Comparison of ENCODE assay signal across 8 mouse cellular contexts in genomic region chr5:140872532-140873038, GRCm38 (mm10). TPM values are rescaled to one million over a fixed set of nuclear protein-coding genes. Genes with fewer than 3 reads are reported as not detected.
A peak's percentile ranks its signal among the peaks of the same experiment; 100 is the strongest.
DNase-seq lines count a peak whose midpoint lies in the region; ATAC-seq lines count a peak whose summit lies in the region.

No protein-coding gene starts in this region.

- H3K9ac ChIP-seq in kidney, embryonic 14.5 days (ENCODE audit: low read depth, low read length), result no peak overlapping the region
- no peak overlapping the region for H3K9ac ChIP-seq in embryonic facial prominence, embryonic 11.5 days (replicated peaks; ENCODE audit: low read length)
- H3K9ac ChIP-seq in liver, embryonic 16.5 days (ENCODE audit: low read depth, low read length), result no peak overlapping the region
- H3K9ac ChIP-seq in stomach, embryonic 15.5 days, result no peak overlapping the region

- 14% methylated on average over 11 of the region's 11 CpGs for WGBS in kidney, embryonic 14.5 days
- 12% methylated on average over 11 of the region's 11 CpGs for WGBS in embryonic facial prominence, embryonic 11.5 days
- WGBS in liver, embryonic 16.5 days (ENCODE audit: insufficient replicate concordance), result 5% methylated on average over 11 of the region's 11 CpGs
- WGBS in stomach, embryonic 15.5 days, result 13% methylated on average over 11 of the region's 11 CpGs

- DNase-seq in kidney, adult 8-10 months, result no peak
- peak; percentile 69 for DNase-seq in embryonic facial prominence, embryonic 11.5 days (ENCODE audit: low spot score)
- no peak for DNase-seq in urinary bladder, postnatal 14 days (ENCODE audit: low spot score)
- no peak for DNase-seq in spleen, postnatal 14 days (ENCODE audit: low spot score in 2 of 2)

- H3K27ac ChIP-seq in kidney, embryonic 14.5 days (ENCODE audit: low read depth, low read length), result peak overlapping the region; percentile 34; the same call in 1 of the 2 replicates
- no peak overlapping the region for H3K27ac ChIP-seq in embryonic facial prominence, embryonic 11.5 days (replicated peaks; ENCODE audit: low read depth, low read length)
- no peak overlapping the region for H3K27ac ChIP-seq in liver, embryonic 16.5 days (ENCODE audit: low read length)
- H3K27ac ChIP-seq in stomach, embryonic 15.5 days, result peak overlapping the region; percentile 77

- H3K4me2 ChIP-seq in kidney, embryonic 14.5 days (replicated peaks; ENCODE audit: low read depth, low read length), result peak overlapping the region; percentile 30
- 0 out of 2 replicates have a peak overlapping the region, but pooled peaks have one; percentile 6 for H3K4me2 ChIP-seq in embryonic facial prominence, embryonic 11.5 days (ENCODE audit: low read depth, low read length)
- H3K4me2 ChIP-seq in liver, embryonic 16.5 days (ENCODE audit: low read depth, low read length), result peak overlapping the region; percentile 44
- peak overlapping the region; percentile 41 for H3K4me2 ChIP-seq in stomach, embryonic 15.5 days

- H3K4me3 ChIP-seq in kidney, embryonic 14.5 days (ENCODE audit: low read length), result no peak overlapping the region; the same call in 1 of the 2 replicates
- no peak overlapping the region for H3K4me3 ChIP-seq in embryonic facial prominence, embryonic 11.5 days (ENCODE audit: low read depth, low read length)
- H3K4me3 ChIP-seq in liver, embryonic 16.5 days (ENCODE audit: low read depth, low read length), result no peak overlapping the region
- H3K4me3 ChIP-seq in stomach, embryonic 15.5 days (replicated peaks), result 0 out of 2 replicates have a peak overlapping the region, but pooled peaks have one; percentile 0

- no peaks in the 10 kb centered on the region for H3K9me3 ChIP-seq in kidney, embryonic 14.5 days (ENCODE audit: control insufficient read depth, low read length)
- H3K9me3 ChIP-seq in embryonic facial prominence, embryonic 11.5 days (replicated peaks; ENCODE audit: control insufficient read depth, low read length), result no peaks in the 10 kb centered on the region
- H3K9me3 ChIP-seq in liver, embryonic 16.5 days (replicated peaks; ENCODE audit: control insufficient read depth, low read length), result no peaks in the 10 kb centered on the region
- H3K9me3 ChIP-seq in stomach, embryonic 15.5 days, result no peaks in the 10 kb centered on the region

- H3K36me3 ChIP-seq in kidney, embryonic 14.5 days (ENCODE audit: control insufficient read depth, insufficient read depth, low read length), result no peaks in the 10 kb centered on the region
- H3K36me3 ChIP-seq in embryonic facial prominence, embryonic 11.5 days (replicated peaks; ENCODE audit: control insufficient read depth, insufficient read depth, low read depth, low read length), result no peaks in the 10 kb centered on the region
- H3K36me3 ChIP-seq in liver, embryonic 16.5 days (ENCODE audit: control insufficient read depth, insufficient read depth), result no peaks in the 10 kb centered on the region
- H3K36me3 ChIP-seq in stomach, embryonic 15.5 days, result no peaks in the 10 kb centered on the region

- no peaks in the 10 kb centered on the region for H3K27me3 ChIP-seq in kidney, embryonic 14.5 days (ENCODE audit: control insufficient read depth, insufficient read depth, low read length)
- no peaks in the 10 kb centered on the region for H3K27me3 ChIP-seq in embryonic facial prominence, embryonic 11.5 days (ENCODE audit: control insufficient read depth, insufficient read depth, low read length)
- no peaks in the 10 kb centered on the region for H3K27me3 ChIP-seq in liver, embryonic 16.5 days (ENCODE audit: control insufficient read depth, insufficient read depth, low read depth, low read length)
- no peaks in the 10 kb centered on the region for H3K27me3 ChIP-seq in stomach, embryonic 15.5 days (replicated peaks)

- H3K4me1 ChIP-seq in kidney, embryonic 14.5 days (ENCODE audit: control insufficient read depth, insufficient read depth, low read length), result peaks cover 40% of the 10 kb centered on the region
- H3K4me1 ChIP-seq in embryonic facial prominence, embryonic 11.5 days (ENCODE audit: control insufficient read depth, insufficient read depth, low read length), result peaks cover 16% of the 10 kb centered on the region
- H3K4me1 ChIP-seq in liver, embryonic 16.5 days (ENCODE audit: control insufficient read depth, low read depth, low read length), result no peaks in the 10 kb centered on the region; the same call in 1 of the 2 replicates
- peaks cover 29% of the 10 kb centered on the region for H3K4me1 ChIP-seq in stomach, embryonic 15.5 days

- ATAC-seq in kidney, embryonic 14.5 days (ENCODE audit: low FRiP score, low TSS enrichment), result peak; percentile 41; the same call in 1 of the 2 replicates
- ATAC-seq in embryonic facial prominence, embryonic 11.5 days (replicated peaks; ENCODE audit: insufficient number of reproducible peaks, low FRiP score, low TSS enrichment, low read depth), result peak; percentile 61
- 0 out of 2 replicates have a peak, but pooled peaks have one; percentile 16 for ATAC-seq in liver, embryonic 16.5 days (ENCODE audit: low read depth)
- ATAC-seq in stomach, embryonic 15.5 days (ENCODE audit: insufficient read depth, low FRiP score, low read depth), result peak; percentile 65
- ATAC-seq in erythroblast, adult 5-6 weeks (replicated peaks; ENCODE audit: low FRiP score, poor library complexity, severe bottlenecking), result no peak

RNA-seq across cellular contexts. Expression of gene Gna12, which starts 42.4 kb away (rescaled TPM):
- polyA plus RNA-seq in kidney, embryonic 14.5 days (2014; fragmentation: Nextera tagmentation; extraction: Ambion mirVana), result 20.4 and 22.1 TPM in 2 replicates
- 26.7 and 46.8 TPM in 2 replicates for polyA plus RNA-seq in embryonic facial prominence, embryonic 11.5 days (2014; fragmentation: Nextera tagmentation; extraction: Ambion mirVana)
- 1.9 and 2.4 TPM in 2 replicates for polyA plus RNA-seq in liver, embryonic 16.5 days (2015; fragmentation: Nextera tagmentation; extraction: Ambion mirVana)
- polyA plus RNA-seq in stomach, embryonic 15.5 days (2015; fragmentation: Nextera tagmentation; extraction: Ambion mirVana), result 49.5 and 50.1 TPM in 2 replicates
- total RNA-seq in erythroblast, adult 5-6 weeks (2015; ENCODE audit: low replicate concordance), result 12.1 and 16.1 TPM in 2 replicates
- 9.9 and 11.5 TPM in 2 replicates for total RNA-seq in erythroblast, adult 5-6 weeks (2017; ENCODE audit: low replicate concordance)

Comparison
In these comparisons a context has a peak if more than half of its experiments do, and no peak if none do; other contexts are left out.
1. H3K27ac ChIP-seq: peak in kidney, embryonic 14.5 days (single experiment) and stomach, embryonic 15.5 days (single experiment); none in embryonic facial prominence, embryonic 11.5 days (single experiment) and liver, embryonic 16.5 days (single experiment).
2. Peak in every context shown above with its lines, with median percentiles within 50 percentile points of each other: H3K4me2 ChIP-seq.